Mouse (Mus musculus) intestine, postnatal 0 days (tissue): Measurements from ENCODE around the gene Kcnk4. TPM values are rescaled to one million over a fixed set of nuclear protein-coding genes. Genes with fewer than 3 reads are reported as not detected.

Experiments
- ATAC-seq: fragments of 200-750 bp; cut with Nextera tagmentation; 2 replicates; pipeline ENCODE4 v1.8.0; 2017; ENCODE audit warnings: mild to moderate bottlenecking, moderate TSS enrichment, moderate library complexity
- H3K27ac ChIP-seq: fragments of 300-500 bp; sonication (generic); 2 replicates; pipeline ENCODE4 v1.5.1; 2014; ENCODE audit warnings: mild to moderate bottlenecking, low read depth, low read length, moderate library complexity
- H3K27me3 ChIP-seq: fragments of 300-500 bp; sonication (generic); replicated peaks from 2 replicates; pipeline ENCODE4 v1.6.1; 2014; ENCODE audit warnings: low read length, mixed read lengths; ENCODE audit not compliant: control insufficient read depth, insufficient read depth
- H3K36me3 ChIP-seq: fragments of 300-500 bp; sonication (generic); 2 replicates; pipeline ENCODE4 v1.6.1; 2014; ENCODE audit warnings: mild to moderate bottlenecking, moderate library complexity; ENCODE audit not compliant: control insufficient read depth, insufficient read depth
- H3K4me1 ChIP-seq: fragments of 300-500 bp; sonication (generic); replicated peaks from 2 replicates; pipeline ENCODE4 v1.6.1; 2014; ENCODE audit warnings: antibody characterized with exemption, low read length, mixed read lengths; ENCODE audit not compliant: control insufficient read depth, insufficient read depth
- H3K4me2 ChIP-seq: fragments of 300-500 bp; sonication (generic); replicated peaks from 2 replicates; pipeline ENCODE4 v1.6.1; 2014; ENCODE audit warnings: low read depth, mild to moderate bottlenecking, moderate library complexity
- H3K4me3 ChIP-seq: fragments of 300-500 bp; sonication (generic); 2 replicates; pipeline ENCODE4 v1.5.1; 2014; ENCODE audit warnings: low read depth, low read length
- H3K9ac ChIP-seq: fragments of 300-500 bp; sonication (generic); 2 replicates; pipeline ENCODE4 v1.6.1; 2014; ENCODE audit warnings: mild to moderate bottlenecking, low read depth, low read length
- H3K9me3 ChIP-seq: fragments of 300-500 bp; sonication (generic); 2 replicates; pipeline ENCODE4 v1.6.1; 2016; ENCODE audit warnings: mixed run types; ENCODE audit not compliant: control insufficient read depth
- CTCF ChIP-seq: sonication (generic); IDR thresholded peaks from 2 replicates; pipeline ENCODE4 v1.5.1; 2016; ENCODE audit warnings: low read depth, mild to moderate bottlenecking, control low read depth, antibody characterized with exemption, moderate library complexity
- WGBS: fragments of 180-500 bp; shearing (Covaris S2); extraction: QIAGEN DNeasy Blood & Tissue Kit; methylation state at CpG from one replicate; pipeline ENCODE4 v1.1.7; 2014; 5-methylcytosine and 5-hydroxymethylcytosine counted together
- polyA plus RNA-seq: library from polyadenylated mRNA; unstranded; fragments of >200 nt; fragmentation: Nextera tagmentation; extraction: Ambion mirVana; gene quantifications from 2 replicates; pipeline ENCODE4 v1.2.1, GENCODE M21; 2015

Kcnk4 gene
- polyA plus RNA-seq, 1 experiment from 2014 or later = 0.38 TPM

GRCm38 (mm10) chr19:6947742-6948141, 13.4 kb upstream of the Kcnk4 start:
- Histone ChIP-seq H3K36me3 (0 out of 2 replicates have a peak, but pooled peaks cover 3% of the 10 kb centered on the region), H3K9ac (no peak overlapping the region), H3K27ac (no peak overlapping the region), H3K4me3 (no peak overlapping the region), H3K9me3 (no peaks in the 10 kb centered on the region), H3K4me1 (peaks cover under 1% of the 10 kb centered on the region; the same call in 1 of the 2 replicates), H3K27me3 (no peaks in the 10 kb centered on the region), H3K4me2 (no peak overlapping the region)
- ATAC-seq = no peak
- no peak for TF ChIP-seq CTCF
- WGBS = 45% methylated on average over 4 of the region's 4 CpGs

- WGBS = 90% methylated on average over 6 of the region's 6 CpGs
- TF ChIP-seq CTCF = no peak
- ATAC-seq = no peak
- H3K27me3 ChIP-seq = no peaks in the 10 kb centered on the region
- peaks cover 3% of the 10 kb centered on the region; the same call in 1 of the 2 replicates for H3K36me3 ChIP-seq
- no peak overlapping the region for H3K4me3 ChIP-seq
- no peak overlapping the region for H3K9ac ChIP-seq
- no peak overlapping the region for H3K27ac ChIP-seq
- no peak overlapping the region for H3K4me2 ChIP-seq
- no peaks in the 10 kb centered on the region for H3K9me3 ChIP-seq
- no peaks in the 10 kb centered on the region for H3K4me1 ChIP-seq
Measured at GRCm38 (mm10) chr19:6943709-6944108, 9.4 kb upstream of the Kcnk4 start.

DNA sequence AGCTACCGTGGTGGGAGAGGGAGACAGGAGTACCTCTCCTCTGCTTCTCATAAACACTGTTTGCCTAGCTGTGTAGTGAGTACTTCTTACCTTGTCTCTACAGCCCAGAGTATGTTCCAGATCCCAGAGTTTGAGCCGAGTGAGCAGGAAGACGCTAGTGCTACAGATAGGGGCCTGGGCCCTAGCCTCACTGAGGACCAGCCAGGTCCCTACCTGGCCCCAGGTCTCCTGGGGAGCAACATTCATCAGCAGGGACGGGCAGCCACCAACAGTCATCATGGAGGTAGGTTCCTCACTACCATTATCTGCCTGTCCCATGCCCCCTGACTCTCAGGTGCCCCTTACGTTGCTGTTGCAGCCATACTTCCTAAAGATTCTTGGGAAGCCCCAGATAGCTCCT, 8.4 kb upstream of the Kcnk4 start:
- no peak for ATAC-seq
- Histone ChIP-seq H3K27ac (peak overlapping the region; percentile 60; the same call in 1 of the 2 replicates), H3K9ac (peak overlapping the region; percentile 57), H3K4me1 (no peaks in the 10 kb centered on the region), H3K27me3 (no peaks in the 10 kb centered on the region), H3K36me3 (peaks cover 3% of the 10 kb centered on the region; the same call in 1 of the 2 replicates), H3K9me3 (no peaks in the 10 kb centered on the region), H3K4me2 (peak overlapping the region; percentile 96), H3K4me3 (peak overlapping the region; percentile 94)
- no peak for TF ChIP-seq CTCF
- 32% methylated on average over 5 of the region's 5 CpGs for WGBS

DNA sequence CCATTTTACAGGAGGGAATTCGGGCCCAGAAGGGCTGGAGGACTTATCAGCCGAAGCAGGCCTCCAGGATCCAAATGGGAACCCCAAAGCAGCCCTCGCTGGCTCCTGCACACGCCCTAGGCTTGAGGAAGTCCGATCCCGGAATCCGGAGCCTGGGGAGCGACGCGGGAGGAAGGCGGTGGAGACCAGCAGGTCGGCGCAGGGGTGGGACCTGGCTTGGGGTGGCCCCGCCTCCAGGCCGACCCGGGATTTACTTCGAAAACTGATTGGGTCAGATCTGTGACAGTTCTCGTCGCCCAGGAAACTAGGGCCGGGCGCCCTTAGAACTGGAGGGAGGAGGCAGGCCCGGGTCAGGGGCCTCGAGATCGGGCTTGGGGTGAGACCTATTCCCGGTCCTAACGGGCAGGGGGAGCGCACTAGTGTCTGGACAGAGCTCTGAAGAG, 8.0 kb upstream of the Kcnk4 start, which contains the start of gene Gpr137:
Gene Gpr137, minus strand, starts transcription at position 232 of the 443 bp plus-strand sequence.
- TF ChIP-seq CTCF = peak; percentile 30; the same call in 1 of the 2 replicates

DNA sequence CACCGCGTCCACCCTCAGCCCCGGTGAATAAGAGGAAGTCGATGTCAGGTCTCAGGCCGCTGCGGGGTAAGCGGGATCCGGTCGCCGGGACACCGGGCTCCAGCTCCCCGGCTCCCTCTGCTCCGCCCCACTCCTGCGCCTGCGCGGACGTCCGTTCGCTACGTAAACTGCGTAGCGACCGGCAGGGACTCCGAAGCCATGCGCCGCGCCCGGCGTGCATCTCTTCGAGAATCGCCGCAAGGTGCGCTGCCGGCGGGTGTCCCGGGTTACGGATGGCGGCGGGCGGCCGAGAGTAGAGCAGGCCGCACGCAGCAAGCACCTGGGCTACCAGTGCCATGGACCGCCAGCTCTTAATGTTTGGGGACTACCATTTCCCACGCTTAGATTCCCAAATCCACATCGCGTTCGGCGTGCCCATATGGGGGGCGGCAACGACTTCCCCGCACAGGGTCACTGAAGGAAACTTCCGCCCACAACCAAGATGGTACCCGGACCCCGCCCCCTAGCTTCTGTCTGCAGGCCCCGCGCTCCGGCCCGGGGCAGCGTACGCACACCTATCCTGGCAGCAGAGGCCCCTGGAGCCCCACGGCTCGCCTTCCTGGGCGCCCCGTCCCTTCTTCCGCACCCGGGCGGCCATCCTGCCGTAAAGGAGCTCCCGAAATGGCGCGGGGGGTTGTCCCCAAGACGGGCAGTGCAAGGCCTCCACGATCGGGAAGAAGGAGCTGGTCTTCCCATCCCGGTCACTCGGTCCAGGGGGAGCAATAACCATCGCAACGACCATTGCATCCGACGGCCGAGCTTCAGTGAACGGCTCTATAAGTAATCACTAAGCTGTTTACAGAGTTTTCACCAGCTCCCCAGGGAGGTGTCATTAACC, 7.3 kb upstream of the Kcnk4 start, which contains the start of gene Bad:
Gene Bad, plus strand, starts transcription at position 490 of the 877 bp plus-strand sequence.
- ATAC-seq = peak; percentile 82
- peak within 1 kb of the TSS; percentile 94 for H3K4me3 ChIP-seq
- WGBS = under 1% methylated on average over 83 of the region's 83 CpGs

More for the DNA sequence above, 8.0 kb upstream of the Kcnk4 start, which contains the start of gene Gpr137:
- Histone ChIP-seq H3K36me3 (peaks cover 3% of the 10 kb centered on the region; the same call in 1 of the 2 replicates), H3K9ac (peak within 1 kb of the TSS; percentile 57), H3K27ac (peak within 1 kb of the TSS; percentile 96), H3K4me1 (no peaks in the 10 kb centered on the region), H3K9me3 (no peaks in the 10 kb centered on the region), H3K4me2 (peak within 1 kb of the TSS; percentile 96), H3K4me3 (peak within 1 kb of the TSS; percentile 94), H3K27me3 (no peaks in the 10 kb centered on the region)
- peak; percentile 85 for ATAC-seq
- under 1% methylated on average over 27 of the region's 27 CpGs for WGBS

More for the DNA sequence above, 7.3 kb upstream of the Kcnk4 start, which contains the start of gene Bad:
- Histone ChIP-seq H3K27ac (peak within 1 kb of the TSS; percentile 96), H3K9ac (peak within 1 kb of the TSS; percentile 57), H3K27me3 (no peaks in the 10 kb centered on the region), H3K4me2 (peak within 1 kb of the TSS; percentile 96), H3K4me1 (no peaks in the 10 kb centered on the region), H3K36me3 (peaks cover 3% of the 10 kb centered on the region; the same call in 1 of the 2 replicates), H3K9me3 (no peaks in the 10 kb centered on the region)
- peak; percentile 38 for TF ChIP-seq CTCF
